Mouse (Mus musculus) left cerebral cortex, postnatal 25 days (tissue): ENCODE results near the gene Garnl3. TPM values are rescaled to one million over a fixed set of nuclear protein-coding genes. Genes with fewer than 3 reads are reported as not detected.

Experiments used
- DNase-seq, 2 experiments: peaks; one replicate each; pipeline ENCODE4 v3.0.0; 2022; ENCODE audit warnings: low spot score in 2 of 2, mixed read lengths in 1 of 2
- intact Hi-C: fragments of 180-260 bp; cut with DNase I; formaldehyde crosslinking; loops from one replicate; pipeline ENCODE4 v1.15.1; 2025
- total RNA-seq, 2 experiments: library from RNA; stranded (reverse); gene quantifications; 2 replicates each; pipeline ENCODE4 v1.2.3; 2021

The Garnl3 gene
- total RNA-seq, 2 experiments from 2014 or later, result 117 to 125 TPM

- intact Hi-C loops, result loop anchor here (10.0 kb wide), 1 partner anchor 355 kb away; no protein-coding TSS in a partner anchor
- no peak for DNase-seq
Measured at GRCm38 (mm10) chr2:32989376-32989775, 142.1 kb downstream of the Garnl3 start.

DNA sequence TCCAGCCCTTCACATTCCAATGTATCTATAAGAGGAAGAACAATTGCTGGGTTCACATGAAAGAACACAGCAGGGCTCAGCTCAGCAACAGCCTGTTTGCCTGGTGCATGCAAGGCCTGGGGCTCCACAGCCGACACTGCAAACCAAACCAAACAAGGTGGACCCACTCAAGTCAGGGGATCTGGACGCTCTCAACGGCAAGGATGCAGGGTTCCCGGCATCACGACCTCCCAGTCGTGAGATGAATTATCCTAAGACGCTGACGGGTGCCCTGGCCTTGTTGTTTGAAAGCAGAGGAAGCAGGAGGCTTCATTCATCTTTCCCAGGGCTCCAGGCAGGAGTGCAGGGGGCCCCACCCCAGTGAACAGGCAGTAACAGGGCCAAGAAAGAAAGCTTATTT lies 145.6 kb downstream of the Garnl3 start:
- intact Hi-C loops, result loop anchor here (10.0 kb wide), 1 partner anchor 359 kb away; no protein-coding TSS in a partner anchor

DNA sequence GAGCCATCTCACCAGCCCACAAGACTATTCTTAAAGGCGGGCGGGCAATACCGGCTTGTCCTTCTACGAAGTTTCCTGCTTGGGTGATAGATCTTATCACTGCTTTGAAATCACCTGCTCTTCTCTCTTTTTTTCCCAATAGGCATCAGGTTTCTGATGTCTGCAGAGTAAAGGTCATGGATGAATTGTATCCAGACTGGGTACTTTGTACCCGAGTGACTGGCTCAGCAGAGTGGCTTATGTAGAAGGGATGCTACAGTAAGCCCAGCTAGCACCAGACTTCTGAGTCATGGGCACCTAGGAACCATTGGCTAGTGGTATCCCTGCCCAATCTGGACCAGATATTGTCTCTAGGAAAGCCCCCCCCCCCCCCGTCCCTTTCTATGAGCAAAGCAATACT lies 147.8 kb downstream of the Garnl3 start:
- intact Hi-C loops, result loop anchor here (5.0 to 10.0 kb wide), 2 partner anchors 149 to 361 kb away; partner anchors contain the start of gene Garnl3
- DNase-seq, result no peak

More for the DNA sequence above, 145.6 kb downstream of the Garnl3 start:
- no peak for DNase-seq

- DNase-seq, result no peak
- intact Hi-C loops, result loop anchor here (5.0 to 10.0 kb wide), 2 partner anchors 150 to 362 kb away; partner anchors contain the start of gene Garnl3
Measured at GRCm38 (mm10) chr2:32982700-32983099, 148.8 kb downstream of the Garnl3 start.

DNA sequence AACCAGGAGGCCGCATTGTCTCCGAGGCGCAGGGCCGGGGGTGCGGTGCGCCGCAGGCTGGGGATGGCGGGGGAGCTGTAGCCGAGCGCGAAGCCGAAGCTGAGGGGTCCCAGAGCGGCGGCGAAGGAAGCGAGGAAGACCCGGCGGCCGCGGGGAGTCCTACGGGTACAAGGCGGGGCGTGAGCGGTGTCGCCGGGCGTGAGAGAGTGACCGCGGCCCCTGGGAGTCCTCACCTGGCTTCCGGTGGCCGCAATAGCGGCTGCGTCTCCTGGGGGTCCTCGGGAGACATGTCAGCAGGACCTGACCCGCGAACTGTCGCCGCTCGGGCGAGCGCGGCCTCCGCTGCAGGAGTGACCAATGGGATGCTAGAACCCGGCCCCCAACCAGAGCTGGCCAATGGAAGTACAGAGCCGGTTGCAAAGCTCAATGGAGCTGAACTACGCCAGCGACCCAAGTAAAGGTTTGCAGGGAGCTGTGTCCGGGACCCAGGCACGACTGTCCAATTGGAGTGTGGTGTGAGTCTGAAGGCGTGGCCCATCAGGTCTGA lies 149.7 kb downstream of the Garnl3 start, which contains the start of gene Slc2a8:
Gene Slc2a8 (minus strand): TSS at position 359 of the 547 bp plus-strand sequence.
- DNase-seq, result peak; percentile 92 to 98
- intact Hi-C loops, result loop anchor here (5.0 to 10.0 kb wide), 2 partner anchors 151 to 363 kb away; partner anchors contain the start of gene Garnl3

DNA sequence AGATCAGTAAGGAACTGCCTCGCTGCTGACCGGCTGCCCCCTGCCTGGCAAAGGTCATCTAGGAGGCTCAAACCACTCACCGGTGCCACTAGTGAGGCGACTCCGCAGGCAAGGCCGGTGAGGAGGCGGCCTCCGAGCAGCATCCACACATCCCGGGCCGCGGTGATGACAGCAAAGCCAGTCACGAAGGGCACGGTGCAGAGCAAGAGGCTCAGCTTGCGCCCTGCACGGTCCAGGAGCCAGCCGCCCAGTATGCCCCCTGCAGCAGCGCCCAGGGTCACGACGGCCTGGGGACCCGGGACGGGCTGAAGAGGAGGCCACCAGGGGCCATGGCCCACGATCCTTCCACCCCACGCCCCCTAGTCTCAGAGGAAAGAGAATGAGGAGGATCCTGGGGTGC lies 150.2 kb downstream of the Garnl3 start:
- intact Hi-C loops, result loop anchor here (5.0 to 10.0 kb wide), 2 partner anchors 151 to 364 kb away; partner anchors contain the start of gene Garnl3
- no peak for DNase-seq

- DNase-seq, result no peak
- intact Hi-C loops, result loop anchor here (5.0 to 10.0 kb wide), 2 partner anchors 153 to 365 kb away; partner anchors contain the start of gene Garnl3
Measured at GRCm38 (mm10) chr2:32979675-32980074, 151.8 kb downstream of the Garnl3 start.

GRCm38 (mm10) chr2:32978675-32979074 lies 152.8 kb downstream of the Garnl3 start:
- intact Hi-C loops, result no loop called here
- DNase-seq, result no peak

DNA sequence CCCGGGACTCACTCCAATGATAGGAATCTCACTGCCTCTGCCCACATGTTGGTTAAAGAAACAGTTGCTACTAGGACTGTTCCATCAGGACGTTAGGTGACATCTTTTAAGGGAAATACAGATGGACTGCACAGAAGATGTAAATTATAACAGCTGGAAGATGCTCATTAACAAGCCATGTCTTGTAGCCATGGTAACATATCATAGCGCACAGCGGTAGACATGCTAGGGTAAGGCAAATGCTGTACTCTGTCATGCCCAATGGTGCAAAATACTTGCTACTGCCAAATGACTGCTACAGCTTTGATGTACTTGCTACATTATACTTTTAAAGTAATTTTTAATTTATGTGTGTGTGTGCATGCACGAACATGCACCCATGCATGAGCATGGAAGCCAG lies 154.3 kb downstream of the Garnl3 start:
- intact Hi-C loops, result no loop called here
- DNase-seq, result no peak

- intact Hi-C loops, result no loop called here
- DNase-seq, result no peak
Measured at GRCm38 (mm10) chr2:32974216-32974615, 157.2 kb downstream of the Garnl3 start.

- DNase-seq, result peak in 1 of 2 experiments; percentile 47
Measured at GRCm38 (mm10) chr2:32971235-32971634, 160.2 kb downstream of the Garnl3 start.

DNA sequence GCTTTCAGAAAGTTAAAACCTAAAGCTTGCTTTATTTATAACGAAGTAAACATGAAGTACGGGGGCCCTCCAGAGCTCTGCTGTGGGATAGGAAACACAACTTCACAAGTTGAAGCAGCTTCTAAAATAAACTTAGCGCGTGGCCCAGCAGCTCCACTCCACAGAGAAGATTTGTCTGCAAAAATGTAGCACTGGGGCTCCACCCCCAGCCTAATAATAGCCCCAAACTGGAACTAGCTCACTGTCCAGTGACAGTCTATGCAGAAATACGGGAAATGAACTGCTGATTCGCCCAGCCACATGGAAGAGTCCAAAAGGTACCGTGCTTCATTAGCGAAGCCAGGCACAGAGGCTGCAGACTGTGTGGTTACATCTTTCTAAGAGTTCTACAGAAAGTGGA lies 162.1 kb downstream of the Garnl3 start:
- peak in 1 of 2 experiments; percentile 74 for DNase-seq
- intact Hi-C loops, result no loop called here

More at GRCm38 (mm10) chr2:32971235-32971634, 160.2 kb downstream of the Garnl3 start:
- intact Hi-C loops, result no loop called here

GRCm38 (mm10) chr2:32968024-32968614 lies 163.3 kb downstream of the Garnl3 start:
- intact Hi-C loops, result no loop called here
- no peak for DNase-seq

DNA sequence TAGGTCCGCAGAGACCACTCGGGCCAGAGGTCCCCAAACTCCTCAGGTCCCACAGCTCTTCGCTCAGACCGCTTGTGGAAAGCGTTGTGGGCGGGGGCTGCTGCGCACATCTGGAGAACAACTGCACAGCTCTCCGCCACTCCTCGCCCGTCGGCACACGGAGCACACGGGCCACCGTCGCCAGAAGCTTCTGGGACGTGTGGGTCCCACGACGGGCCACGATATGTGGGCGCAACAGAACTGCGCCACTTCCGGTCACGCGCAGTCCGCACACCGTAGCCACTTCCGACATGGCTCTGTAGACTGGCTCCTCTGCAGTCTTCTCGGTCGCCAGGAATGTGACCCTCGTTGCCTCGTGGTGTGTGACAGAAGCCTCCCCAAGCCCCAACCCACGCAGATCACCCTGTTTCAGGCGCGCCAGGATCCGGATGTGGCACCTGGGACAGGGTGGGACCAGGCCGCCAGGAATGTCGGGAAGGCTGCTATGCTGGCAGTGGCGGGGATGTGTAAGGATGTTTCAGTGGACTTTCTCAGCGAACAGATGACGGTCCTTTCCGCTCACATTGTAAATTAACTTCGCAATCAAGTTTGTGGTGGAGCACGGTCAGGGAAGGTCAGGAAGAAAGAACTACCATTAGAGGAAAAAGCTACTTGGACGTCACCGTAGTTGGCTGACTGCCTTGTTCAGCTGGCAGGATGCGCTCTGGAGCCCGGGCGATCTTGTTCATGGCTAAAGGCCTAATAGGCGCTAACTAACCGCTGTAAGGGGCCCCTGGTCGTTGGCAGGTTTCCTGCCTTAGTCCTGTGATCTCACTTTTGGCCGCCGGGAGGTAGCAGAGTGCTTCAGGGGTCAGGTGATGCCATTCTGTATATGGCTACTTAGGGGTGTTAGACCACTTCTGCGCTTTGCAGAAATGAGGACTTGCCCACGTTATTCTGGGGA lies 164.5 kb downstream of the Garnl3 start:
- intact Hi-C loops, result no loop called here
- peak; percentile 91 to 94 for DNase-seq

DNA sequence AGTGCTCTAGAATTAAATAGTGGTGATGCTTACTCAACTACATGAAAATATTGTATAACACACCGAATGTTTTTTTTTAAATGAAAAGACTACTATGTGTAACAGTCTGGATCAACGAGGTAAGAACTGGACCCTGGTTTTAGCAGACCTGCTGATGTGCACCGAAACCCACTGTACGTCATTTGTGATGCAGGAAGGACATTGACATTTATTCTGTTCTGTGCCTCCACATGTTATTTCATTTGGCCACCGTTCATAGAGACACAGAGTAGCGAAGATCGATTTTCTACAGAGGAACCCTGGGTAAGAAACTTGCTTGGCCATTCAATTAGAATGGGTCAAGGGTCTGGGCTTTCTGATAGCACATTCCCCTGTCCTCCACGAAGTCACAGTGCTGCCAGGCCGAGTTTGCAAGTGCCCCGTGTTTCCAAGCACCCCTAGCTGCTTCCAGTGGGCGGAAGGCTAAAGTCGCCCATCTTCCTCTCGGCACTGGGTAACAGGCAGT lies 165.2 kb downstream of the Garnl3 start:
- no peak for DNase-seq
- intact Hi-C loops, result no loop called here

- intact Hi-C loops, result no loop called here
Measured at GRCm38 (mm10) chr2:32965511-32966183, 165.8 kb downstream of the Garnl3 start.

DNA sequence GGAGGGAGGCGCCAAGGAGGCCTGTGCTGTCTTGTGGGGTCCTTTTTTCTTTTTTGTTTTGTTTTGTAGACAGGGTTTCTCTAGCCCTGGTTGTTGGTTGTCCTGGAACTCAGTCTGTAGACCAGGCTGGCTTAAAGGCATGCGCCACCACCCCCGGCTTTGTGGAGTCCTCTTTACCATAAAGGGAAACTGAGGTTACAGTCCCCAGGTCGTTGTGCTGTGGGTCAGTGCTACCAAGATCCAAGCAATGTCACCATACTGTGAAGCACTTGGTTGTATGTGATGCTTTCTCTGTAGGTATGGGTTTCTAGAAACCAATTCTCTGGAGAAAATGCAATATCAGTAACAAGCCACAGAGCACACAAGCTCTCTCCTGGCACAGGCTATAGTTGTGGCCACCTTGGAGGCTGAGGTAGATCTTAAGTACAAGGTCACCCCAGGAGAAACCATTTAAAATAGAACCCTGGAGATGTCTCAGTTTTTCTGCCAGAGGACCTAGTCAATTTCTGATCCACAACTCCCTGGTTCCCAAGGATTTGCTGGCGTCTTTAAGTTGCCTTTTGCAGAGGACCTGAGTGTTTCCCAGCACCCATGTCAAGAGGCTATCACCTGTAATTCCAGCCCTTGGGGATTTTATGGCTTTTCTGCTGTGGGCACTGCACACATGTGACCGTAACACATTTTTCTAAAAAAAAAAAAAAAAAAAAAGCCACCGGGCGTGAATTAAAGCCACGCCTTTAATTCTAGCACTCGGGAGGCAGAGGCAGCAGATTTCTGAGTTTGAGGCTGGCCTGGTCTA lies 166.6 kb downstream of the Garnl3 start:
- no peak for DNase-seq
- intact Hi-C loops, result no loop called here

More at GRCm38 (mm10) chr2:32965511-32966183, 165.8 kb downstream of the Garnl3 start:
- DNase-seq, result no peak

DNA sequence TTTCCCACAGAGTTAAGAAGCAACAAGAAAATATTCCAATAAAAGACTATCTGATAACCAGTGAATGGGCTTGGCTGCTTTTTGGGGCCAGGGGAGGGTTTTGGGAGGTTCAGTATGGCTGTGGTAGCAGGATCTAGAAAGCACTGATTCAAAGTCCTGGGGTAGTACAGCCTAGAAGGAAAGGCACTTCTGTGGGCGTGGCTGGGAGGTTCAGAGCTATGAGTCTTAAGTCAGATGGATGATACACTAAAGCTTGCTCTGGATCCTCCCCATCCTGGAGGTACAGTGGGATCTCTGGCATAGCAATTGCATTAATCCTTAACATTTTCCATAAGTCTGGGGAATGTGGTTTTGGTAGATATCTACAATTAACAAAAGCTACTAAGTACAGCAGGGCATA lies 167.5 kb downstream of the Garnl3 start:
- no peak for DNase-seq
- intact Hi-C loops, result no loop called here
